Comparison of ENCODE assay signal across 7 mouse cellular contexts in genomic region chr8:11550281-11550948, GRCm38 (mm10). TPM values are rescaled to one million over a fixed set of nuclear protein-coding genes. Genes with fewer than 3 reads are reported as not detected.
DNase-seq lines count a peak whose midpoint lies in the region; ATAC-seq and TF ChIP-seq lines count a peak whose summit lies in the region.

Gene Cars2 (minus strand): TSS chr8:11550783.

- peak within 1 kb of the TSS; percentile 76 for H3K9ac ChIP-seq in intestine, postnatal 0 days (ENCODE audit: low read depth, low read length)
- peak within 1 kb of the TSS; percentile 81 for H3K9ac ChIP-seq in midbrain, embryonic 12.5 days (replicated peaks)

- peak; percentile 97 for DNase-seq in adrenal gland, adult 2 months
- DNase-seq in embryo, embryonic 9.5 days (ENCODE audit: extremely low spot score): peak; percentile 94
- DNase-seq in gonadal fat pad, adult 2 months (ENCODE audit: low read depth): no peak
- DNase-seq in left cerebral cortex, postnatal 4 days: peak; percentile 90

- intact Hi-C loops in left cerebral cortex, postnatal 4 days (cut with DNase I): loop anchor here (10.0 kb wide), 1 partner anchor 154 kb away; the partner anchor contains the start of gene 1700016D06Rik

- peak; percentile 5; the same call in 1 of the 2 replicates for TF ChIP-seq CTCF in intestine, postnatal 0 days (IDR thresholded peaks at IDR 0.05; ENCODE audit: low read depth)
- no peak for TF ChIP-seq CTCF in small intestine, adult 2 months (IDR thresholded peaks at IDR 0.05; ENCODE audit: extremely low read depth, insufficient read length, insufficient replicate concordance, low read depth, low read length)

- H3K36me3 ChIP-seq in intestine, postnatal 0 days (ENCODE audit: control insufficient read depth, insufficient read depth): peaks cover 8% of the 10 kb centered on the region; the same call in 1 of the 2 replicates
- H3K36me3 ChIP-seq in midbrain, embryonic 12.5 days: peaks cover 5% of the 10 kb centered on the region; the same call in 1 of the 2 replicates
- H3K36me3 ChIP-seq in small intestine, adult 2 months (ENCODE audit: control insufficient read depth, insufficient read depth, low read length): peaks cover 7% of the 10 kb centered on the region

- peak within 1 kb of the TSS; percentile 87 for H3K27ac ChIP-seq in intestine, postnatal 0 days (ENCODE audit: low read depth, low read length)
- H3K27ac ChIP-seq in midbrain, embryonic 12.5 days (replicated peaks): peak within 1 kb of the TSS; percentile 84
- H3K27ac ChIP-seq in small intestine, adult 2 months (ENCODE audit: insufficient read depth, low read depth, low read length): peak within 1 kb of the TSS; percentile 92

- H3K4me1 ChIP-seq in intestine, postnatal 0 days (replicated peaks; ENCODE audit: control insufficient read depth, insufficient read depth, low read length): 0 out of 2 replicates have a peak, but pooled peaks cover 4% of the 10 kb centered on the region
- peaks cover 27% of the 10 kb centered on the region for H3K4me1 ChIP-seq in midbrain, embryonic 12.5 days
- peaks cover 9% of the 10 kb centered on the region for H3K4me1 ChIP-seq in small intestine, adult 2 months (ENCODE audit: control insufficient read depth, insufficient read depth, insufficient read length, low read length)

- H3K4me2 ChIP-seq in intestine, postnatal 0 days (replicated peaks; ENCODE audit: low read depth): peak within 1 kb of the TSS; percentile 91
- peak within 1 kb of the TSS; percentile 80 for H3K4me2 ChIP-seq in midbrain, embryonic 12.5 days (replicated peaks)

- H3K4me3 ChIP-seq in intestine, postnatal 0 days (ENCODE audit: low read depth, low read length): peak within 1 kb of the TSS; percentile 69
- H3K4me3 ChIP-seq in midbrain, embryonic 12.5 days: peak within 1 kb of the TSS; percentile 73
- H3K4me3 ChIP-seq in small intestine, adult 2 months (ENCODE audit: low read depth, low read length): peak within 1 kb of the TSS; percentile 90

- WGBS in intestine, postnatal 0 days: under 1% methylated on average over 53 of the region's 53 CpGs
- under 1% methylated on average over 53 of the region's 53 CpGs for WGBS in midbrain, embryonic 12.5 days
- under 1% methylated on average over 53 of the region's 53 CpGs for WGBS in small intestine, adult 2 months

- H3K27me3 ChIP-seq in intestine, postnatal 0 days (replicated peaks; ENCODE audit: control insufficient read depth, insufficient read depth, low read length): no peaks in the 10 kb centered on the region
- H3K27me3 ChIP-seq in midbrain, embryonic 12.5 days: no peaks in the 10 kb centered on the region
- H3K27me3 ChIP-seq in small intestine, adult 2 months (ENCODE audit: control insufficient read depth, insufficient read depth, low read length): no peaks in the 10 kb centered on the region

- no peaks in the 10 kb centered on the region for H3K9me3 ChIP-seq in intestine, postnatal 0 days (ENCODE audit: control insufficient read depth)
- no peaks in the 10 kb centered on the region for H3K9me3 ChIP-seq in midbrain, embryonic 12.5 days

- peak; percentile 76 for ATAC-seq in intestine, postnatal 0 days
- peak; percentile 64 for ATAC-seq in midbrain, embryonic 12.5 days (ENCODE audit: low FRiP score, low read depth)

- peak; percentile 78 for TF ChIP-seq POLR2A in small intestine, adult 2 months (IDR thresholded peaks at IDR 0.05; ENCODE audit: low read depth, low read length)

RNA-seq across cellular contexts. Expression of gene Cars2, which starts in this region (rescaled TPM):
- 10 to 100 TPM; 48.0 to 58.2 TPM for total RNA-seq in adrenal gland, adult 2 months (2021)
- polyA plus RNA-seq in adrenal gland, adult 2 months (2012; rRNA removed): 82.1 and 91.7 TPM in 2 replicates
- 36.2 and 39.0 TPM in 2 replicates for polyA plus RNA-seq in gonadal fat pad, adult 2 months (2012; rRNA removed)
- polyA plus RNA-seq in intestine, postnatal 0 days (2015; fragmentation: Nextera tagmentation; extraction: Ambion mirVana): 10.0 and 12.6 TPM in 2 replicates
- total RNA-seq in left cerebral cortex, postnatal 4 days (2021): 10 to 100 TPM; 33.4 to 37.2 TPM
- 17.6 and 20.9 TPM in 2 replicates for polyA plus RNA-seq in midbrain, embryonic 12.5 days (2016; fragmentation: Nextera tagmentation; extraction: Ambion mirVana)
- 32.0 and 46.2 TPM in 2 replicates for polyA plus RNA-seq in small intestine, adult 2 months (2012; rRNA removed)
